Mouse (Mus musculus) limb, embryonic 11.5 days (tissue): ENCODE measurements around the gene Glis2. TPM values are rescaled to one million over a fixed set of nuclear protein-coding genes. Genes with fewer than 3 reads are reported as not detected.

ENCODE experiments used
- ATAC-seq: fragments of 200-750 bp; cut with Nextera tagmentation; 2 replicates; pipeline ENCODE4 v1.8.0; 2017; ENCODE audit warnings: low read depth; ENCODE audit not compliant: insufficient number of reproducible peaks, low FRiP score, low TSS enrichment
- DNase-seq: peaks from one replicate; pipeline ENCODE4 v3.0.0-alpha.2; 2015; ENCODE audit warnings: low spot score
- H3K27ac ChIP-seq: fragments of 300-500 bp; sonication (generic); replicated peaks from 2 replicates; pipeline ENCODE4 v1.5.1; 2014; ENCODE audit warnings: low read depth, mild to moderate bottlenecking, low read length
- H3K27me3 ChIP-seq: fragments of 300-500 bp; sonication (generic); 2 replicates; pipeline ENCODE4 v1.6.1; 2014; ENCODE audit warnings: mild to moderate bottlenecking, low read length, mixed read lengths; ENCODE audit not compliant: control insufficient read depth, insufficient read depth
- H3K36me3 ChIP-seq: fragments of 300-500 bp; sonication (generic); 2 replicates; pipeline ENCODE4 v1.6.1; 2014; ENCODE audit warnings: mild to moderate bottlenecking, low read length, moderate library complexity, mixed read lengths; ENCODE audit not compliant: control insufficient read depth, insufficient read depth
- H3K4me1 ChIP-seq: fragments of 300-500 bp; sonication (generic); 2 replicates; pipeline ENCODE4 v1.6.1; 2014; ENCODE audit warnings: low read length, mixed read lengths; ENCODE audit not compliant: control insufficient read depth, insufficient read depth
- H3K4me2 ChIP-seq: fragments of 300-500 bp; sonication (generic); 2 replicates; pipeline ENCODE4 v1.6.1; 2014; ENCODE audit warnings: low read depth, mild to moderate bottlenecking, moderate library complexity; ENCODE audit not compliant: severe bottlenecking
- H3K4me3 ChIP-seq: fragments of 300-500 bp; sonication (generic); 2 replicates; pipeline ENCODE4 v1.5.1; 2014; ENCODE audit warnings: low read depth, low read length
- H3K9ac ChIP-seq: fragments of 300-500 bp; sonication (generic); 2 replicates; pipeline ENCODE4 v1.6.1; 2014; ENCODE audit warnings: mild to moderate bottlenecking, low read length
- H3K9me3 ChIP-seq: fragments of 300-500 bp; sonication (generic); 2 replicates; pipeline ENCODE4 v1.6.1; 2016; ENCODE audit warnings: low read length; ENCODE audit not compliant: control insufficient read depth
- WGBS: fragments of 180-500 bp; shearing (Covaris S2); extraction: QIAGEN DNeasy Blood & Tissue Kit; methylation state at CpG from one replicate; pipeline ENCODE4 v1.1.7; 2014; 5-methylcytosine and 5-hydroxymethylcytosine counted together
- polyA plus RNA-seq: library from polyadenylated mRNA; unstranded; fragments of >200 nt; fragmentation: Nextera tagmentation; extraction: Ambion mirVana; gene quantifications from 2 replicates; pipeline ENCODE4 v1.2.1, GENCODE M21; 2014

Glis2 gene
- polyA plus RNA-seq, 1 experiment from 2014 or later: 27.4 TPM

GRCm38 (mm10) chr16:4641119-4641838 lies 46.8 kb downstream of the Glis2 start:
- Histone ChIP-seq H3K9ac (peak overlapping the region; percentile 89), H3K4me3 (peak overlapping the region; percentile 83)

GRCm38 (mm10) chr16:4642190-4642589 lies 47.7 kb downstream of the Glis2 start:
- Histone ChIP-seq H3K9ac (peak overlapping the region; percentile 34; the same call in 1 of the 2 replicates), H3K4me3 (peak overlapping the region; percentile 20), H3K27me3 (no peaks in the 10 kb centered on the region), H3K4me2 (peak overlapping the region; percentile 82), H3K36me3 (peaks cover 7% of the 10 kb centered on the region), H3K9me3 (no peaks in the 10 kb centered on the region), H3K27ac (peak overlapping the region; percentile 70), H3K4me1 (peaks cover 60% of the 10 kb centered on the region)
- WGBS: 43% methylated on average over 13 of the region's 13 CpGs
- ATAC-seq (no peak), DNase-seq (peak; percentile 61)

More at GRCm38 (mm10) chr16:4641119-4641838, 46.8 kb downstream of the Glis2 start:
- Histone ChIP-seq H3K4me1 (peaks cover 51% of the 10 kb centered on the region), H3K9me3 (no peaks in the 10 kb centered on the region), H3K4me2 (peak overlapping the region; percentile 82), H3K36me3 (peaks cover 3% of the 10 kb centered on the region; the same call in 1 of the 2 replicates), H3K27ac (no peak overlapping the region; the same call in 1 of the 2 replicates), H3K27me3 (no peaks in the 10 kb centered on the region)
- DNase-seq (no peak), ATAC-seq (no peak)
- 25% methylated on average over 3 of the region's 3 CpGs for WGBS

GRCm38 (mm10) chr16:4642937-4643336 lies 48.4 kb downstream of the Glis2 start:
- Histone ChIP-seq H3K4me2 (no peak overlapping the region), H3K4me1 (peaks cover 66% of the 10 kb centered on the region), H3K36me3 (peaks cover 7% of the 10 kb centered on the region), H3K9me3 (no peaks in the 10 kb centered on the region), H3K27ac (no peak overlapping the region), H3K4me3 (0 out of 2 replicates have a peak overlapping the region, but pooled peaks have one; percentile 20), H3K27me3 (no peaks in the 10 kb centered on the region), H3K9ac (no peak overlapping the region)
- DNase-seq (no peak), ATAC-seq (no peak)
- 78% methylated on average over 6 of the region's 6 CpGs for WGBS

- peaks cover 13% of the 10 kb centered on the region for H3K36me3 ChIP-seq
- H3K27me3 ChIP-seq: no peaks in the 10 kb centered on the region
- no peak overlapping the region for H3K27ac ChIP-seq
- H3K9ac ChIP-seq: no peak overlapping the region
- no peak for DNase-seq
- peaks cover 67% of the 10 kb centered on the region for H3K4me1 ChIP-seq
- no peak for ATAC-seq
- H3K4me3 ChIP-seq: no peak overlapping the region
- WGBS: 82% methylated on average over 11 of the region's 11 CpGs
- H3K9me3 ChIP-seq: no peaks in the 10 kb centered on the region
- H3K4me2 ChIP-seq: peak overlapping the region; percentile 12; the same call in 1 of the 2 replicates
These were observed 49.3 kb downstream of the Glis2 start for GRCm38 (mm10) chr16:4643670-4644419.

DNA sequence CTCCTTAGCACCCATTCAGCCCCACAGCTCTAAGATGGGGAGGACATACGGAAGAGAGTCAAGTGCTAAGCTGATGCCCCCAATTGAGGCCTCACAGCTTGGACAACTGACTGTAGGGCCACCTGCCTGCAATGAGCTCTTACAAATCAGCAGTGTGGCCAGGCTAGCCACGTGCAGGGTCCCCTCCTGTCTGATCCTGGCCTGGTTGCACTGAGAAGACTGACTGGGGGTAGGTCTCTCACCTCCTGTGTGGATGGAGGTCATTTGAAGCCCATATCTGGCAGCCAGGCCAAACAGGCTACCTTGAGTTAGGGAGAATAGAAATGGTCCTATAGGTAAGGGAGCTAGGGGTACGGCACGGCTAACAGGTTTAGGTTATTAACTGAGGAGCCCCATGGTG lies 51.4 kb downstream of the Glis2 start:
- H3K4me2 ChIP-seq: no peak overlapping the region
- DNase-seq: no peak
- 73% methylated on average over 4 of the region's 4 CpGs for WGBS
- no peak overlapping the region for H3K4me3 ChIP-seq
- no peak overlapping the region; the same call in 1 of the 2 replicates for H3K27ac ChIP-seq
- H3K36me3 ChIP-seq: peaks cover 25% of the 10 kb centered on the region
- no peaks in the 10 kb centered on the region for H3K9me3 ChIP-seq
- no peak for ATAC-seq
- no peak overlapping the region for H3K9ac ChIP-seq
- no peaks in the 10 kb centered on the region for H3K27me3 ChIP-seq
- H3K4me1 ChIP-seq: peaks cover 77% of the 10 kb centered on the region

- Histone ChIP-seq H3K9ac (peak overlapping the region; percentile 9; the same call in 1 of the 2 replicates), H3K36me3 (peaks cover 28% of the 10 kb centered on the region), H3K27me3 (no peaks in the 10 kb centered on the region), H3K4me3 (no peak overlapping the region), H3K4me2 (no peak overlapping the region), H3K9me3 (no peaks in the 10 kb centered on the region), H3K4me1 (peaks cover 78% of the 10 kb centered on the region), H3K27ac (peak overlapping the region; percentile 61)
- ATAC-seq: no peak
- WGBS: 72% methylated on average over 4 of the region's 4 CpGs
- DNase-seq: no peak
These were observed 52.3 kb downstream of the Glis2 start for GRCm38 (mm10) chr16:4646831-4647230.

DNA sequence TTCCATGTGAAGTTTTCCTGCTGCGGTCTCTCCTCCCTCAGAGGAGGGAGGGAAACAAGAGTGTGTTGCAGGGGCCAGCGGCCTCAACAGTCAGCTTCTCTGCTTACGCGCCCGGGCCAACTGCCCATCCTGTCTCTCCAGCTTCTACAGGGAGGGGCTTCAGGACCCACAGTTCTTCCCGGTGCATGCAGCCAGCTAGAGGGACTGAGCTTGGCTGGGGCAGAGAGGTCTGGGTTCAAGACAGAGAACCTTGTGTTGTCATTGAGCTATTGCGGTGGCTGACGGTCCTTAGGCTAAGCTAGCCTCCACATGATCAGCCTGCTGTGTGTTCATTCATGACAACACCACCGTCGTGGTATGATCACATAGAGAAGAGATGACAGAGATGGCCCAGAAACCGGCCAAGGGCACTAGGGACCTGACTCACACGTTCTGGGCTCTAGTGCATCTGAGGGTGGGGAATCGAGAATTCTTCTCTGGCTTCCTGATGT lies 53.2 kb downstream of the Glis2 start:
- Histone ChIP-seq H3K9me3 (no peaks in the 10 kb centered on the region), H3K27ac (no peak overlapping the region), H3K9ac (peak overlapping the region; percentile 17; the same call in 1 of the 2 replicates), H3K27me3 (no peaks in the 10 kb centered on the region), H3K36me3 (peaks cover 28% of the 10 kb centered on the region), H3K4me2 (no peak overlapping the region; the same call in 1 of the 2 replicates), H3K4me3 (no peak overlapping the region), H3K4me1 (peaks cover 78% of the 10 kb centered on the region)
- no peak for ATAC-seq
- 78% methylated on average over 13 of the region's 13 CpGs for WGBS
- DNase-seq: no peak

DNA sequence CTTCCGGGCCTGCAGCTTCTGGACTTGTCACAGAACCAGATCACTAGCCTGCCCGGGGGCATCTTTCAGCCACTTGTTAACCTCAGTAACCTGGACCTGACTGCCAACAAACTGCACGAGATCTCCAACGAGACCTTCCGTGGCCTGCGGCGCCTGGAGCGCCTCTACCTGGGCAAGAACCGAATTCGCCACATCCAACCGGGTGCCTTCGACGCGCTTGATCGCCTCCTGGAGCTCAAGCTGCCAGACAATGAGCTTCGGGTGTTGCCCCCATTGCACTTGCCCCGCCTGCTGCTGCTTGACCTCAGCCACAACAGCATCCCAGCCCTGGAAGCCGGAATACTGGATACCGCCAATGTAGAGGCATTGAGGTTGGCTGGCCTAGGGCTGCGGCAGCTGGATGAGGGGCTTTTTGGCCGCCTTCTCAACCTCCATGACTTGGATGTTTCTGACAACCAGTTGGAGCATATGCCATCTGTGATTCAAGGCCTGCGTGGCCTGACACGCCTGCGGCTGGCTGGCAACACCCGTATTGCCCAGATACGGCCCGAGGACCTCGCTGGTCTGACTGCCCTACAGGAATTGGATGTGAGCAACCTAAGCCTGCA lies 54.0 kb downstream of the Glis2 start:
- Histone ChIP-seq H3K27me3 (no peaks in the 10 kb centered on the region), H3K4me3 (no peak overlapping the region), H3K9ac (no peak overlapping the region), H3K4me2 (0 out of 2 replicates have a peak overlapping the region, but pooled peaks have one; percentile 2), H3K4me1 (peaks cover 80% of the 10 kb centered on the region), H3K27ac (no peak overlapping the region), H3K36me3 (peaks cover 28% of the 10 kb centered on the region), H3K9me3 (no peaks in the 10 kb centered on the region)
- no peak for ATAC-seq
- no peak for DNase-seq
- WGBS: 91% methylated on average over 28 of the region's 28 CpGs
